Mouse (Mus musculus) stomach, embryonic 15.5 days (tissue): ENCODE results near the gene Nlrc5. TPM values are rescaled to one million over a fixed set of nuclear protein-coding genes. Genes with fewer than 3 reads are reported as not detected.

Source experiments
- ATAC-seq: fragments of 200-750 bp; cut with Nextera tagmentation; 2 replicates; pipeline ENCODE4 v1.8.0; 2017; ENCODE audit warnings: low read depth, moderate number of reproducible peaks, moderate TSS enrichment; ENCODE audit not compliant: insufficient read depth, low FRiP score
- H3K27ac ChIP-seq: fragments of 300-500 bp; sonication (generic); 2 replicates; pipeline ENCODE4 v1.5.1; 2015; ENCODE audit warnings: mild to moderate bottlenecking, inconsistent platforms
- H3K27me3 ChIP-seq: fragments of 300-500 bp; sonication (generic); replicated peaks from 2 replicates; pipeline ENCODE4 v1.6.1; 2015; ENCODE audit warnings: inconsistent platforms
- H3K36me3 ChIP-seq: fragments of 300-500 bp; sonication (generic); 2 replicates; pipeline ENCODE4 v1.6.1; 2015; ENCODE audit warnings: inconsistent platforms
- H3K4me1 ChIP-seq: fragments of 300-500 bp; sonication (generic); 2 replicates; pipeline ENCODE4 v1.6.1; 2015; ENCODE audit warnings: inconsistent platforms
- H3K4me2 ChIP-seq: fragments of 300-500 bp; sonication (generic); 2 replicates; pipeline ENCODE4 v1.6.1; 2015; ENCODE audit warnings: mild to moderate bottlenecking, inconsistent platforms
- H3K4me3 ChIP-seq: fragments of 300-500 bp; sonication (generic); replicated peaks from 2 replicates; pipeline ENCODE4 v1.5.1; 2015; ENCODE audit warnings: inconsistent platforms
- H3K9ac ChIP-seq: fragments of 300-500 bp; sonication (generic); 2 replicates; pipeline ENCODE4 v1.6.1; 2015; ENCODE audit warnings: inconsistent platforms
- H3K9me3 ChIP-seq: fragments of 300-500 bp; sonication (generic); 2 replicates; pipeline ENCODE4 v1.6.1; 2016; ENCODE audit warnings: inconsistent platforms
- WGBS: fragments of 180-500 bp; shearing (Covaris S2); methylation state at CpG from one replicate; pipeline ENCODE4 v1.1.7; 2015; 5-methylcytosine and 5-hydroxymethylcytosine counted together
- polyA plus RNA-seq: library from polyadenylated mRNA; unstranded; fragments of >200 nt; fragmentation: Nextera tagmentation; extraction: Ambion mirVana; gene quantifications from 2 replicates; pipeline ENCODE4 v1.2.1, GENCODE M21; 2015

Nlrc5 gene
- polyA plus RNA-seq, 1 experiment from 2014 or later, result 0.51 TPM

GRCm38 (mm10) chr8:94516766-94517165 is 82.6 kb downstream of the Nlrc5 start:
- H3K9me3 ChIP-seq, result no peaks in the 10 kb centered on the region
- no peak overlapping the region for H3K4me2 ChIP-seq
- ATAC-seq, result no peak
- H3K4me1 ChIP-seq, result no peaks in the 10 kb centered on the region
- 39% methylated on average over 2 of the region's 3 CpGs for WGBS
- H3K4me3 ChIP-seq, result no peak overlapping the region
- no peak overlapping the region for H3K9ac ChIP-seq
- H3K27ac ChIP-seq, result no peak overlapping the region
- H3K36me3 ChIP-seq, result no peaks in the 10 kb centered on the region
- H3K27me3 ChIP-seq, result no peaks in the 10 kb centered on the region

- no peak for ATAC-seq
- WGBS, result 66% methylated on average over 10 of the region's 10 CpGs
- Histone ChIP-seq H3K4me3 (no peak overlapping the region), H3K9me3 (no peaks in the 10 kb centered on the region), H3K36me3 (no peaks in the 10 kb centered on the region), H3K27ac (no peak overlapping the region), H3K27me3 (no peaks in the 10 kb centered on the region), H3K4me2 (no peak overlapping the region), H3K4me1 (no peaks in the 10 kb centered on the region), H3K9ac (no peak overlapping the region)
Observed at GRCm38 (mm10) chr8:94518331-94518730, 84.2 kb downstream of the Nlrc5 start.

GRCm38 (mm10) chr8:94519021-94519420 is 84.9 kb downstream of the Nlrc5 start:
- no peaks in the 10 kb centered on the region for H3K27me3 ChIP-seq

GRCm38 (mm10) chr8:94521481-94521880 is 87.3 kb downstream of the Nlrc5 start:
- Histone ChIP-seq H3K4me2 (no peak overlapping the region), H3K4me3 (no peak overlapping the region), H3K36me3 (no peaks in the 10 kb centered on the region), H3K27ac (no peak overlapping the region), H3K9ac (no peak overlapping the region), H3K9me3 (no peaks in the 10 kb centered on the region), H3K27me3 (no peaks in the 10 kb centered on the region), H3K4me1 (no peaks in the 10 kb centered on the region)
- no peak for ATAC-seq
- 62% methylated on average over 4 of the region's 4 CpGs for WGBS

More at GRCm38 (mm10) chr8:94519021-94519420, 84.9 kb downstream of the Nlrc5 start:
- WGBS, result 92% methylated on average over 5 of the region's 5 CpGs
- Histone ChIP-seq H3K27ac (no peak overlapping the region), H3K4me3 (no peak overlapping the region), H3K9ac (no peak overlapping the region), H3K9me3 (no peaks in the 10 kb centered on the region), H3K4me1 (no peaks in the 10 kb centered on the region), H3K36me3 (no peaks in the 10 kb centered on the region), H3K4me2 (no peak overlapping the region)
- no peak for ATAC-seq

- Histone ChIP-seq H3K27ac (no peak overlapping the region), H3K4me2 (no peak overlapping the region), H3K4me1 (no peaks in the 10 kb centered on the region), H3K9me3 (no peaks in the 10 kb centered on the region), H3K9ac (no peak overlapping the region), H3K27me3 (no peaks in the 10 kb centered on the region), H3K36me3 (no peaks in the 10 kb centered on the region), H3K4me3 (no peak overlapping the region)
- 73% methylated on average over 3 of the region's 3 CpGs for WGBS
- no peak for ATAC-seq
Observed at GRCm38 (mm10) chr8:94522482-94522881, 88.3 kb downstream of the Nlrc5 start.

GRCm38 (mm10) chr8:94524554-94524953 is 90.4 kb downstream of the Nlrc5 start:
- H3K9ac ChIP-seq, result no peak overlapping the region
- H3K9me3 ChIP-seq, result no peaks in the 10 kb centered on the region
- H3K27me3 ChIP-seq, result no peaks in the 10 kb centered on the region
- no peak overlapping the region for H3K4me3 ChIP-seq
- no peak overlapping the region for H3K27ac ChIP-seq
- no peak overlapping the region for H3K4me2 ChIP-seq
- H3K4me1 ChIP-seq, result no peaks in the 10 kb centered on the region
- WGBS, result 79% methylated on average over 9 of the region's 9 CpGs
- ATAC-seq, result no peak
- no peaks in the 10 kb centered on the region for H3K36me3 ChIP-seq

- Histone ChIP-seq H3K4me2 (no peak overlapping the region), H3K27ac (no peak overlapping the region), H3K27me3 (no peaks in the 10 kb centered on the region), H3K9ac (no peak overlapping the region), H3K4me3 (no peak overlapping the region), H3K4me1 (peaks cover 4% of the 10 kb centered on the region; the same call in 1 of the 2 replicates), H3K9me3 (no peaks in the 10 kb centered on the region), H3K36me3 (no peaks in the 10 kb centered on the region)
- 76% methylated on average over 7 of the region's 7 CpGs for WGBS
- no peak for ATAC-seq
Observed at GRCm38 (mm10) chr8:94527178-94527577, 93.0 kb downstream of the Nlrc5 start.

- H3K27ac ChIP-seq, result no peak overlapping the region
- H3K27me3 ChIP-seq, result no peaks in the 10 kb centered on the region
- H3K9me3 ChIP-seq, result no peaks in the 10 kb centered on the region
- no peak overlapping the region for H3K4me3 ChIP-seq
- ATAC-seq, result no peak
- H3K9ac ChIP-seq, result no peak overlapping the region
- no peaks in the 10 kb centered on the region for H3K36me3 ChIP-seq
- 46% methylated on average over 4 of the region's 4 CpGs for WGBS
- H3K4me1 ChIP-seq, result peaks cover 6% of the 10 kb centered on the region
- H3K4me2 ChIP-seq, result no peak overlapping the region
Observed at GRCm38 (mm10) chr8:94528245-94528644, 94.1 kb downstream of the Nlrc5 start.

GRCm38 (mm10) chr8:94529875-94530274 is 95.7 kb downstream of the Nlrc5 start:
- ATAC-seq, result no peak
- WGBS, result 66% methylated on average over 4 of the region's 4 CpGs

GRCm38 (mm10) chr8:94530643-94531042 is 96.5 kb downstream of the Nlrc5 start:
- Histone ChIP-seq H3K9me3 (no peaks in the 10 kb centered on the region), H3K4me2 (no peak overlapping the region), H3K4me3 (no peak overlapping the region), H3K27ac (no peak overlapping the region), H3K27me3 (0 out of 2 replicates have a peak, but pooled peaks cover 7% of the 10 kb centered on the region), H3K36me3 (no peaks in the 10 kb centered on the region), H3K4me1 (peaks cover 12% of the 10 kb centered on the region), H3K9ac (no peak overlapping the region)
- WGBS, result 88% methylated on average over 4 of the region's 4 CpGs
- no peak for ATAC-seq

More at GRCm38 (mm10) chr8:94529875-94530274, 95.7 kb downstream of the Nlrc5 start:
- Histone ChIP-seq H3K4me2 (no peak overlapping the region), H3K9ac (no peak overlapping the region), H3K4me3 (no peak overlapping the region), H3K4me1 (peaks cover 12% of the 10 kb centered on the region), H3K36me3 (no peaks in the 10 kb centered on the region), H3K9me3 (no peaks in the 10 kb centered on the region), H3K27ac (no peak overlapping the region), H3K27me3 (0 out of 2 replicates have a peak, but pooled peaks cover 7% of the 10 kb centered on the region)

- H3K9ac ChIP-seq, result no peak overlapping the region
- H3K27ac ChIP-seq, result no peak overlapping the region
- 7% methylated on average over 8 of the region's 8 CpGs for WGBS
Observed at GRCm38 (mm10) chr8:94532000-94532399, 97.8 kb downstream of the Nlrc5 start.

GRCm38 (mm10) chr8:94532525-94532872 is 98.3 kb downstream of the Nlrc5 start:
- WGBS, result under 1% methylated on average over 34 of the region's 34 CpGs
- no peak overlapping the region for H3K27ac ChIP-seq

More at GRCm38 (mm10) chr8:94532000-94532399, 97.8 kb downstream of the Nlrc5 start:
- Histone ChIP-seq H3K4me1 (peaks cover 12% of the 10 kb centered on the region), H3K27me3 (0 out of 2 replicates have a peak, but pooled peaks cover 7% of the 10 kb centered on the region), H3K36me3 (no peaks in the 10 kb centered on the region), H3K4me2 (peak overlapping the region; percentile 99), H3K9me3 (no peaks in the 10 kb centered on the region), H3K4me3 (peak overlapping the region; percentile 65)
- no peak; the same call in 1 of the 2 replicates for ATAC-seq

More at GRCm38 (mm10) chr8:94532525-94532872, 98.3 kb downstream of the Nlrc5 start:
- 0 out of 2 replicates have a peak, but pooled peaks cover 7% of the 10 kb centered on the region for H3K27me3 ChIP-seq
- no peak for ATAC-seq
- no peaks in the 10 kb centered on the region for H3K9me3 ChIP-seq
- H3K4me2 ChIP-seq, result peak overlapping the region; percentile 99
- H3K9ac ChIP-seq, result peak overlapping the region; percentile 42
- H3K4me1 ChIP-seq, result peaks cover 12% of the 10 kb centered on the region
- H3K36me3 ChIP-seq, result no peaks in the 10 kb centered on the region
- peak overlapping the region; percentile 65 for H3K4me3 ChIP-seq
